Mouse (Mus musculus) CD8-positive naive resting alpha-beta T cell, adult 57 days (primary cell): ENCODE data around the gene Oas1f. TPM values are rescaled to one million over a fixed set of nuclear protein-coding genes. Genes with fewer than 3 reads are reported as not detected.

Experiments used
- total RNA-seq: library from RNA; stranded (reverse); gene quantifications from one replicate; pipeline ENCODE4 v1.2.4, GENCODE M21; 2023

Gene Oas1f
- total RNA-seq: not detected

DNA sequence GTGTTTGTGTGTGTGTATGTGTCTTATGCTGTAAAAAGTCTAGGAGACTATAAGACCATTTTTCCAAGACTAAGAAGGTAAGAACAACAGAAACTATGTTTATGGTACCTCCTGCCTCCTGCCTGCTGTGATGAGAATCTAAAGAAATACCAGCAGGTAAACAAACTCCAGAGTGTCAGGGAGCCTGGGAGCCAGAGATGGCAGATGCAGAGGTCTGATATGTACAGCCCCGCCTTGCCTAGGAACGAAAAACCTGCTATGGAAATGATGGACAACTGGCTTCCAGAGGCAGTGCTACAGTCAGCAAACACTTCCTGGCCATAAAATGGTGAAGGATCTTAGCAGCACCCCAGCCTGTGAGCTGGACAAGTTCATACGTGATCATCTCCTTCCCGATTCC is at the start of gene Oas1f:
Gene Oas1f, plus strand, starts transcription at position 301 of the 400 bp plus-strand sequence.

DNA sequence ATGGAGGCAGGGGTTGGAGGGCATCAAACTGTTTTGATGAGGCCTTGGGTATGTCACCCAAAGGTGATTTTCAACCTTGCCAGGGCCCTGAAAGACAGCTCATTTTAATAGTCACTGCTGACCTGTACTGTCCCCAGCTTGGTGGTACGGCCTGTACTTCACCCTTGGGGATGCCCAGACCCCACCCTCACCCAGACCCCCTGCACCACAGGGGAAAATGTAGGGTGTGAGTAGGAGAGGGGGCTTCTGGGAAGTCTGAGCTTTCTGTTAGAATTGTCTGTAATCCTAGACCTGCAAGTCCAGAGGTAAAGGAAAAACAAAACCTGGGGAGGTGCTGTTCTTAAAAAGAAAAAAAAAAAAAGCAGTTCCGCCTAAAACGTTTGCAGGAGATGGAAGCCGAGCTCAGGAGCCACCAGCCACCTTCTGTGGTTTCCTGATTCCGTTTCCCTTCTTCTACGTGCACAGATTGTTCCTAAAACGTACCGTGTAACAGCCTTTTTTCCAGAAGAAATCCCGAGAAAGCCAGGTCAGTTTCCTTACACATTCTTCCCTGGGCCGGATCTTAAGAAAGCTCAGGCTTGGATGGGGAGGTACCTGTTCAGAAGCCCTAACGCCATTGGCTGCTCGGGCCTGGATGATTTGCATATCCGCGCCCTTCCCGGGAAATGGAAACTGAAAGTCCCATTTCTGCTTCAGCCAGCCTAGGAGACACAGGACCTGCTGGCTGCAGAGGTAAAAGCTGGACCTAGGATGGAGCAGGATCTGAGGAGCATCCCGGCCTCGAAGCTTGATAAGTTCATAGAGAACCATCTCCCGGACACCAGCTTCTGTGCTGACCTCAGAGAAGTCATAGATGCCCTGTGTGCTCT is 35.0 kb upstream of the Oas1f start, which contains the start of gene Oas1c:
Gene Oas1c, minus strand, starts transcription at position 564 of the 869 bp plus-strand sequence.

DNA sequence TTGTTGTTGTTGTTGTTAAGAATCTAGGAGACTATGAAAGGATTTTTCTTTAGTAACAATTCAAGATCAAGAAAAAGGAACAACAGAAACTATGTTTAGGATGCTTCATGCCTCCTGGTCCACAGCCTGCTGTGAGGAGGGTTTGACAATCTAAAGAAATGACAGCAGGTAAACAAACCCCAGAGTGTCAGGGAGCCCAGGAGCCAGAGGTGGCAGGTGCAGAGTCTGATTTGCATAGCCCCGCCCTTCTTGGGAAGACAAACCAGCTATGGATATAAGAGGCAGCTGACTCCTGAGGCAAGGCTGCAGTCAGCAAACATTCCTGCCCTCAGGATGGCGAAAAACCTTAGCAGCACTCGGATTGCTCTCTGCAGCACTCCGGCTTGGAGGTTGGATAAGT is 14.0 kb downstream of the Oas1f start, which contains the start of gene Oas1h:
Gene Oas1h, plus strand, starts transcription at position 301 of the 400 bp plus-strand sequence.

DNA sequence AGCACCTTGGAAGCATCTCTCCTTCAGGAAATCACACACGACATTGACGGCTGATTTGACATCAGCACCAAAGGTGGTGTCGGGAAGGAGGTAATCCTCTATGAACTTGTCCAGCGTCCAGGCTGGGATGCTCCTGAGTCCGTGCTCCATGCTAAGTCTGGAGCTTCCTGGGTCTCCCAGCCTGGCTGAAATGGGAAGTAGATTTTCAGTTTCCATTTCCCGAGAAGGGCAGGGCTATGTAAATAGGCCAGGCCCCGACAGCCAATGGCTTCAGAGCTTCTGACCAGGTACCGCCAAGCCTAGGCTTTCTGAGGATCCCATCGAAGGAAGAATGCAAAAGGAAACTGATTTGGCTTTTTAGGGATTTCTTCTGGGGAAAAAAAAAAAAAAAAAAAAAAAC is 40.2 kb downstream of the Oas1f start, which contains the start of gene Oas1g:
Gene Oas1g, minus strand, starts transcription at position 201 of the 400 bp plus-strand sequence.

DNA sequence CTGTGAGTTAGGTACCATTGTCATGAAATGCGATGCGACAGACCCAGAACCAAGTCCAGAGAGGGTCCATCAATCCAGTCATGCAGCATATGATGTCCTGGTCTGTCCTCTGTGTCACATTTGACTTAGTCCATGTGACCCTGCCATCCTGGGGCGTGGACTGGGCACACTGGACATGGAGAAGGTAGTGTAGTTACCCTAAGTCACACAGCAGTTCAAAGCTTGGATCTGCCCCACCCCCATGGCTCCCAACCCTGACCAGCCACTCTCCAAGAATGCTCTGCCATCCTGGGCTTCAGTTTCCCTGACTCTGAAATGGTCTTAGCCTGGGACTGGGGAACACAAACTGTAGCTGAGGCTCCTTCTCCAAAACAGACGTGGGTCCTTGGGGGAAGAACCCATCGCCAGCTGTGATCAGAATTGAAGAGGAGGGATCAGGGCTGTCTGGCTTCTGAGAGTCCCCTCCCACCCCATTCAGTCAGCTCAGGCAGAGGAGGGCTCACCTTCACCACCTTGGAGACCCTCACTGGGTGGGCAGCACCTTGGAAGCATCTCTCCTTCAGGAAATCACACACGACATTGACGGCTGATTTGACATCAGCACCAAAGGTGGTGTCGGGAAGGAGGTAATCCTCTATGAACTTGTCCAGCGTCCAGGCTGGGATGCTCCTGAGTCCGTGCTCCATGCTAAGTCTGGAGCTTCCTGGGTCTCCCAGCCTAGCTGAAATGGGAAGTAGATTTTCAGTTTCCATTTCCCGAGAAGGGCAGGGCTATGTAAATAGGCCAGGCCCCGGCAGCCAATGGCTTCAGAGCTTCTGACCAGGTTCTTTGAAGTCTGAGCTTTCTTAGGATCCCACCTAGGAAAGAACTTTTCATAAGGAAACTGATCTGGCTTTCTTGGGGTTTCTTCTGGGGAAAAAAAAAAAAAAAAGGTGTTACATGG is 59.9 kb downstream of the Oas1f start, which contains the start of gene Oas1a:
Gene Oas1a, minus strand, starts transcription at position 731 of the 943 bp plus-strand sequence.

Other genes starting within 250 kb of the Oas1f start
- gene Rita1, start 234.8 kb upstream of the Oas1f start, total RNA-seq: 4.3 TPM
- 127 TPM for gene Ddx54, start 234.6 kb upstream of the Oas1f start, total RNA-seq
- gene Cfap73, start 213.1 kb upstream of the Oas1f start, total RNA-seq: not detected
- gene Rasal1, start 198.6 kb upstream of the Oas1f start, total RNA-seq: 18.0 TPM
- gene Dtx1, start 135.4 kb upstream of the Oas1f start, total RNA-seq: 280 TPM
- gene Oas2, start 97.5 kb upstream of the Oas1f start, total RNA-seq: 4.1 TPM
- 13.6 TPM for gene Oas3, start 69.7 kb upstream of the Oas1f start, total RNA-seq
- 1.2 TPM for gene Oas1e, start 51.8 kb upstream of the Oas1f start, total RNA-seq
- gene Oas1c, start 34.9 kb upstream of the Oas1f start, total RNA-seq: 16.8 TPM
- gene Oas1h, start 14.1 kb downstream of the Oas1f start, total RNA-seq: not detected
- not detected for gene Oas1g, start 40.2 kb downstream of the Oas1f start, total RNA-seq
- gene Oas1a, start 60.2 kb downstream of the Oas1f start, total RNA-seq: 2.2 TPM
- gene Oas1d, start 67.2 kb downstream of the Oas1f start, total RNA-seq: not detected
- not detected for gene Rph3a, start 162.7 kb downstream of the Oas1f start, total RNA-seq